Mouse (Mus musculus) MEL (cell line): Measurements from ENCODE around the gene Trank1. TPM values are rescaled to one million over a fixed set of nuclear protein-coding genes. Genes with fewer than 3 reads are reported as not detected.

Experiments
- DNase-seq: peaks from one replicate; pipeline ENCODE4 v3.0.0; 2011; ENCODE audit warnings: low read depth, low spot score
- H3K27ac ChIP-seq: 2 replicates; pipeline ENCODE4 v1.5.1; 2012; ENCODE audit warnings: low read depth, mild to moderate bottlenecking, control low read depth, low read length, moderate library complexity; ENCODE audit not compliant: control insufficient read depth
- H3K27me3 ChIP-seq, 2 experiments: fragments of 150-350 bp in 1 of 2; sonication (generic) in 1 of 2; 2 replicates each; pipeline ENCODE4 v1.6.1; 2012; ENCODE audit warnings: low read length in 2 of 2, mild to moderate bottlenecking in 2 of 2, improper control_type of control experiment in 1 of 2, moderate library complexity in 1 of 2; ENCODE audit not compliant: insufficient read depth in 2 of 2, control insufficient read depth in 1 of 2
- H3K36me3 ChIP-seq, 2 experiments: 2 replicates each; pipeline ENCODE4 v1.6.1; 2012 to 2014; ENCODE audit warnings: low read length in 2 of 2, improper control_type of control experiment in 1 of 2, inconsistent platforms in 1 of 2, mild to moderate bottlenecking in 1 of 2; ENCODE audit not compliant: insufficient read depth in 2 of 2, control insufficient read depth in 1 of 2
- H3K4me1 ChIP-seq, 2 experiments: fragments of 150-350 bp in 1 of 2; sonication (generic) in 1 of 2; 2 replicates each; pipeline ENCODE4 v1.6.1; 2012; ENCODE audit warnings: low read length in 2 of 2, improper control_type of control experiment in 1 of 2, mild to moderate bottlenecking in 1 of 2; ENCODE audit not compliant: insufficient read depth in 2 of 2, control insufficient read depth in 1 of 2
- H3K4me3 ChIP-seq, 2 experiments: fragments of 150-350 bp in 1 of 2; sonication (generic) in 1 of 2; 2 replicates each; pipeline ENCODE4 v1.5.1; 2012; ENCODE audit warnings: low read depth in 2 of 2, low read length in 2 of 2, mild to moderate bottlenecking in 2 of 2, moderate library complexity in 2 of 2, control low read depth in 1 of 2, improper control_type of control experiment in 1 of 2; ENCODE audit not compliant: control insufficient read depth in 1 of 2, insufficient read depth in 1 of 2
- H3K79me2 ChIP-seq: 2 replicates; pipeline ENCODE4 v1.6.1; 2012; ENCODE audit warnings: mild to moderate bottlenecking, low read length, moderate library complexity; ENCODE audit not compliant: control insufficient read depth, poor library complexity, insufficient read depth
- H3K9ac ChIP-seq: 2 replicates; pipeline ENCODE4 v1.6.1; 2012; ENCODE audit warnings: low read depth, mild to moderate bottlenecking, control low read depth, low read length, moderate library complexity; ENCODE audit not compliant: control insufficient read depth, poor library complexity, severe bottlenecking
- H3K9me3 ChIP-seq: fragments of 150-350 bp; sonication (generic); replicated peaks from 2 replicates; pipeline ENCODE4 v1.6.1; 2012; ENCODE audit warnings: mild to moderate bottlenecking, low read length, improper control_type of control experiment, moderate library complexity; ENCODE audit not compliant: insufficient read depth
- CHD2 ChIP-seq: IDR thresholded peaks from 2 replicates; pipeline ENCODE4 v1.6.1; 2011; ENCODE audit warnings: low read length, improper control_type of control experiment
- CTCF ChIP-seq, 3 experiments: IDR thresholded peaks in 2 of 3; conservative IDR thresholded peaks in 1 of 3; 2 replicates each; pipeline ENCODE4 v1.5.1; 2011 to 2012; ENCODE audit warnings: low read length in 3 of 3, low read depth in 2 of 3, mild to moderate bottlenecking in 2 of 3, improper control_type of control experiment in 1 of 3, inconsistent platforms in 1 of 3, mixed read lengths in 1 of 3, moderate library complexity in 1 of 3; ENCODE audit not compliant: control insufficient read depth in 1 of 3, insufficient read depth in 1 of 3, poor library complexity in 1 of 3, severe bottlenecking in 1 of 3
- HCFC1 ChIP-seq: IDR thresholded peaks from 2 replicates; pipeline ENCODE4 v1.6.1; 2012; ENCODE audit warnings: low read depth, mild to moderate bottlenecking, inconsistent platforms, low read length, improper control_type of control experiment, moderate library complexity
- KAT2A ChIP-seq: conservative IDR thresholded peaks from 2 replicates; pipeline ENCODE4 v1.6.1; 2012; ENCODE audit warnings: low read depth, low read length, improper control_type of control experiment, inconsistent platforms
- MAZ ChIP-seq: IDR thresholded peaks from 2 replicates; pipeline ENCODE4 v1.6.1; 2012; ENCODE audit warnings: low read depth, mild to moderate bottlenecking, inconsistent platforms, low read length, improper control_type of control experiment
- MXI1 ChIP-seq: IDR thresholded peaks from 2 replicates; pipeline ENCODE4 v1.6.1; 2011; ENCODE audit warnings: mild to moderate bottlenecking, low read depth, low read length, improper control_type of control experiment
- NELFE ChIP-seq: IDR thresholded peaks from 2 replicates; pipeline ENCODE4 v1.6.1; 2011; ENCODE audit warnings: low read depth, low read length, improper control_type of control experiment
- POLR2A ChIP-seq, 2 experiments: IDR thresholded peaks; 2 replicates each; pipeline ENCODE4 v1.6.1; 2011 to 2012; ENCODE audit warnings: low read length in 2 of 2, mild to moderate bottlenecking in 2 of 2, control low read depth in 1 of 2, improper control_type of control experiment in 1 of 2, low read depth in 1 of 2, moderate library complexity in 1 of 2; ENCODE audit not compliant: control insufficient read depth in 1 of 2, insufficient read depth in 1 of 2, poor library complexity in 1 of 2
- POLR2AphosphoS5 ChIP-seq: IDR thresholded peaks from 2 replicates; pipeline ENCODE4 v1.6.1; 2012; ENCODE audit warnings: low read depth, borderline replicate concordance, mild to moderate bottlenecking, inconsistent platforms, low read length, moderate library complexity, mixed read lengths
- RCOR1 ChIP-seq: IDR thresholded peaks from 2 replicates; pipeline ENCODE4 v1.6.1; 2012; ENCODE audit warnings: low read depth, mild to moderate bottlenecking, inconsistent platforms, low read length, improper control_type of control experiment
- SMC3 ChIP-seq: IDR thresholded peaks from 2 replicates; pipeline ENCODE4 v1.6.1; 2011; ENCODE audit warnings: low read depth, low read length, improper control_type of control experiment
- ZC3H11A ChIP-seq: IDR thresholded peaks from 2 replicates; pipeline ENCODE4 v1.6.1; 2012; ENCODE audit warnings: low read depth, mild to moderate bottlenecking, inconsistent platforms, low read length, improper control_type of control experiment
- ZNF384 ChIP-seq: IDR thresholded peaks from 2 replicates; pipeline ENCODE4 v1.6.1; 2012; ENCODE audit warnings: low read depth, mild to moderate bottlenecking, inconsistent platforms, low read length, improper control_type of control experiment
- polyA plus RNA-seq, 2 experiments: library from polyadenylated mRNA; stranded (reverse) in 1 of 2; unstranded in 1 of 2; fragments of >175 nt in 1 of 2; fragments of >200 nt in 1 of 2; gene quantifications; 2 replicates each; pipeline versions ENCODE4 v1.2.1 to v1.2.4; 2012; ENCODE audit warnings: low replicate concordance in 2 of 2, low read depth in 1 of 2; ENCODE audit not compliant: insufficient read length in 2 of 2, insufficient read depth in 1 of 2, missing spikeins in 1 of 2
- total RNA-seq: library from RNA; depleted of rRNA; stranded (reverse); fragments of 300-350 nt; gene quantifications from 2 replicates; pipeline ENCODE4 v1.2.3, GENCODE M21; 2012

Gene Trank1
- total and polyA plus RNA-seq, 3 experiments, result not detected

DNA sequence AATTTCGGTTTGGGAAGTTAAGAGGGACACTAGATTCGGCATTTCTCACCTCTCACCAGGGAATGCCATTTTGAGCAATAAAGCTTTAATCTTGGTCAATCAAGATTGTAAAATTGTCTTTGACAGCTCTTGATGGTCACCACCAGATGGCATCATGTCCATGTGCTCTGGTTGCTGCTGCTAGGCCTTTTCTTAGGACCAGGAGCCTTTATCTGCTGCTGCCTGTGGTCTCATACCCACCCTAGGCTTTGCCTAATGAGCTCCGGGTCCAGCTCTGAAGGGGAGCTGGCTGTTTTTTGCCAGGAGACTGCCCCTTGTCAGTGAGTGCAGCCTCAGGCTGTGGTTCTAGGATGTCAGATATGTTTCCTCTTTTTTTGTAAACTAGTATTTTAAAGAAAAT is 44.8 kb downstream of the Trank1 start:
- Histone ChIP-seq H3K4me1 (no peaks in the 10 kb centered on the region), H3K27ac (no peak overlapping the region), H3K9me3 (no peaks in the 10 kb centered on the region), H3K9ac (no peak overlapping the region), H3K4me3 (no peak overlapping the region), H3K27me3 (no peaks in the 10 kb centered on the region; a peak in 2 of 4 replicates), H3K36me3 (no peaks in the 10 kb centered on the region), H3K79me2 (no peaks in the 10 kb centered on the region)
- TF ChIP-seq CTCF (IDR thresholded peaks at IDR 0.05 in 2 of 3, conservative IDR thresholded peaks at IDR 0.05 in 1 of 3; ENCODE audit: control insufficient read depth in 1 of 3, insufficient read depth in 1 of 3, low read depth in 2 of 3, low read length in 3 of 3, poor library complexity in 1 of 3, severe bottlenecking in 1 of 3), result peak in 1 of 3 experiments; percentile 7; a peak in 1 of 6 replicates
- TF ChIP-seq SMC3, result 0 out of 2 replicates have a peak, but pooled peaks have one; percentile 10
- TF ChIP-seq NELFE, result no peak
- TF ChIP-seq ZNF384, result no peak
- no peak for TF ChIP-seq KAT2A
- no peak for TF ChIP-seq HCFC1
- DNase-seq, result peak; percentile 3

DNA sequence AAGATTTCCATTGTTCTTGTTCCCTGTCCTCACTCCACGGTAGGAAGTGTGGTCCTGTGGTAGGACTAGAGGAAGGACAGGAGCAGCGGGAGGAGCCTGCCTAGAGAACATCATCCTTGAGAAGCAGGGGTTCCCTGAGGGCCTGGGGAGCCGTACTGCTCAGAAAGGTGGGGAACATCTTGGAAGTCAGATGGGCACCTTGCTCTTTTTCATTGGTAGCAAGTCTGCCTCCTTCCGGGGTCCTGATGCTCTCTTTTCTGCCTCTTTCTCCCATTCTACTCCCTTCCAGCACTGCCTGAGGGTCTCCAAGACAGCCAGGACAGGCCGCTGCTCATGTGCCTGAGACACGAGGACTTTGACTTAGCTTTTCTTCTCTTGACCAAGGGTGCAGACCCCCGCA is 52.1 kb downstream of the Trank1 start:
- Histone ChIP-seq H3K36me3 (no peaks in the 10 kb centered on the region), H3K4me3 (no peak overlapping the region), H3K4me1 (no peaks in the 10 kb centered on the region), H3K27me3 (no peaks in the 10 kb centered on the region), H3K9me3 (no peaks in the 10 kb centered on the region), H3K27ac (no peak overlapping the region), H3K9ac (no peak overlapping the region), H3K79me2 (no peaks in the 10 kb centered on the region)
- TF ChIP-seq MXI1, result no peak
- no peak for TF ChIP-seq CHD2
- no peak for TF ChIP-seq ZC3H11A
- DNase-seq, result no peak

- DNase-seq, result no peak
- H3K27ac ChIP-seq, result no peak overlapping the region
Observed at GRCm38 (mm10) chr9:111367713-111368112, 56.2 kb downstream of the Trank1 start.

More at GRCm38 (mm10) chr9:111367713-111368112, 56.2 kb downstream of the Trank1 start:
- Histone ChIP-seq H3K4me1 (no peaks in the 10 kb centered on the region), H3K9ac (no peak overlapping the region), H3K4me3 (no peak overlapping the region), H3K9me3 (no peaks in the 10 kb centered on the region), H3K79me2 (no peaks in the 10 kb centered on the region), H3K36me3 (no peaks in the 10 kb centered on the region), H3K27me3 (no peaks in the 10 kb centered on the region)
- TF ChIP-seq ZC3H11A (no peak), CTCF (IDR thresholded peaks at IDR 0.05 in 2 of 3, conservative IDR thresholded peaks at IDR 0.05 in 1 of 3; ENCODE audit: control insufficient read depth in 1 of 3, insufficient read depth in 1 of 3, low read depth in 2 of 3, low read length in 3 of 3, poor library complexity in 1 of 3, severe bottlenecking in 1 of 3) (no peak), MXI1 (no peak), MAZ (no peak), RCOR1 (no peak), POLR2A (IDR thresholded peaks at IDR 0.05; ENCODE audit: control insufficient read depth in 1 of 2, insufficient read depth in 1 of 2, low read depth in 1 of 2, low read length in 2 of 2, poor library complexity in 1 of 2) (no peak), POLR2AphosphoS5 (no peak)
